Mouse (Mus musculus) megakaryocyte, embryonic 14.5 days (primary cell): ENCODE measurements around the gene Styx.

ENCODE experiments used
- FLI1 ChIP-seq: IDR thresholded peaks from 2 replicates; pipeline ENCODE4 v1.6.1; 2012; ENCODE audit warnings: low read length, inconsistent platforms, mixed read lengths
- GATA1 ChIP-seq: IDR thresholded peaks from 3 replicates; pipeline ENCODE4 v1.6.1; 2012; ENCODE audit warnings: mixed read lengths, low read length, inconsistent platforms, borderline replicate concordance

DNA sequence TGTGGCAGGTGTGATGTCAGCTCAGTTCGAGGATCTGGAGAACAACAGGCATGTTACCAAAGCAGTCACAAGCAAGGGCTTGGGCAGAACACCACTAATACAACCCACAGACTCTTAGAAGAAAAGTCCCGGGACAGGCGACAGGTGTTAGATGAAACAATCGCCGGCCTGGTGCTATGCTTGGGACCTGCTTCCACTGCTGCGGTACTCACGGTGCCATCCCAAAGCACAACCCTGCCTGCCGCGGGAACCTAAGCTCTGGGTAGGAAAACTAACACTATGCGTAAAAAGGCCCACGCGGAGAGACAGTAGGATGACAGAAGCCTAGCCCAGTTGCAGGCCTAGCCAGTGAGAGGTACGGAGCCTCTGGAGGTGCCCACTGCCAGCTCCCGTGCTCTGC lies 40.8 kb upstream of the Styx start:
- TF ChIP-seq GATA1 (no peak), FLI1 (no peak)
